Mouse (Mus musculus) MEL (cell line): ENCODE results near the gene Syt11.
"Not testable (repeated sequence)": the region's sequence is repeated elsewhere in the genome, so short reads cannot be mapped to it uniquely, and the experiment has no call there.

Source experiments
- CHD2 ChIP-seq: IDR thresholded peaks from 2 replicates; pipeline ENCODE4 v1.6.1; 2011; ENCODE audit warnings: low read length, improper control_type of control experiment
- CTCF ChIP-seq, 3 experiments: IDR thresholded peaks in 2 of 3; conservative IDR thresholded peaks in 1 of 3; 2 replicates each; pipeline ENCODE4 v1.5.1; 2011 to 2012; ENCODE audit warnings: low read length in 3 of 3, low read depth in 2 of 3, mild to moderate bottlenecking in 2 of 3, improper control_type of control experiment in 1 of 3, inconsistent platforms in 1 of 3, mixed read lengths in 1 of 3, moderate library complexity in 1 of 3; ENCODE audit not compliant: control insufficient read depth in 1 of 3, insufficient read depth in 1 of 3, poor library complexity in 1 of 3, severe bottlenecking in 1 of 3
- GATA1 ChIP-seq: IDR thresholded peaks from 2 replicates; pipeline ENCODE4 v1.6.1; 2011; ENCODE audit warnings: low read depth, low read length, improper control_type of control experiment
- HCFC1 ChIP-seq: IDR thresholded peaks from 2 replicates; pipeline ENCODE4 v1.6.1; 2012; ENCODE audit warnings: low read depth, mild to moderate bottlenecking, inconsistent platforms, low read length, improper control_type of control experiment, moderate library complexity
- JUND ChIP-seq: IDR thresholded peaks from 2 replicates; pipeline ENCODE4 v1.6.1; 2011; ENCODE audit warnings: low read depth, mild to moderate bottlenecking, improper control_type of control experiment, low read length
- MEF2A ChIP-seq: IDR thresholded peaks from 2 replicates; pipeline ENCODE4 v1.6.1; 2014; ENCODE audit warnings: low read depth, mild to moderate bottlenecking, inconsistent platforms, low read length, improper control_type of control experiment; ENCODE audit not compliant: poor library complexity, insufficient replicate concordance, severe bottlenecking; ENCODE audit errors: extremely low read depth
- NELFE ChIP-seq: IDR thresholded peaks from 2 replicates; pipeline ENCODE4 v1.6.1; 2011; ENCODE audit warnings: low read depth, low read length, improper control_type of control experiment
- POLR2A ChIP-seq, 2 experiments: IDR thresholded peaks; 2 replicates each; pipeline ENCODE4 v1.6.1; 2011 to 2012; ENCODE audit warnings: low read length in 2 of 2, mild to moderate bottlenecking in 2 of 2, control low read depth in 1 of 2, improper control_type of control experiment in 1 of 2, low read depth in 1 of 2, moderate library complexity in 1 of 2; ENCODE audit not compliant: control insufficient read depth in 1 of 2, insufficient read depth in 1 of 2, poor library complexity in 1 of 2
- POLR2AphosphoS2 ChIP-seq: IDR thresholded peaks from 2 replicates; pipeline ENCODE4 v1.6.1; 2011; ENCODE audit warnings: low read length, improper control_type of control experiment
- RAD21 ChIP-seq: IDR thresholded peaks from 2 replicates; pipeline ENCODE4 v1.6.1; 2011; ENCODE audit warnings: mild to moderate bottlenecking, low read depth, low read length, improper control_type of control experiment
- TAL1 ChIP-seq: IDR thresholded peaks from 2 replicates; pipeline ENCODE4 v1.6.1; 2012; ENCODE audit warnings: mild to moderate bottlenecking, inconsistent platforms, low read length, moderate library complexity, mixed read lengths
- ZKSCAN1 ChIP-seq: IDR thresholded peaks from 2 replicates; pipeline ENCODE4 v1.6.1; 2012; ENCODE audit warnings: low read depth, mild to moderate bottlenecking, inconsistent platforms, low read length, improper control_type of control experiment, moderate library complexity

GRCm38 (mm10) chr3:88788033-88788432 lies 13.1 kb upstream of the Syt11 start:
- TF ChIP-seq HCFC1; NELFE; TAL1; JUND; CHD2; POLR2AphosphoS2; RAD21; GATA1; POLR2A (IDR thresholded peaks at IDR 0.05; ENCODE audit: control insufficient read depth in 1 of 2, insufficient read depth in 1 of 2, low read depth in 1 of 2, low read length in 2 of 2, poor library complexity in 1 of 2); MEF2A; CTCF (IDR thresholded peaks at IDR 0.05 in 2 of 3, conservative IDR thresholded peaks at IDR 0.05 in 1 of 3; ENCODE audit: control insufficient read depth in 1 of 3, insufficient read depth in 1 of 3, low read depth in 2 of 3, low read length in 3 of 3, poor library complexity in 1 of 3, severe bottlenecking in 1 of 3); ZKSCAN1: not testable (repeated sequence)
